Comparison of ENCODE assay signal across 8 mouse cellular contexts in genomic region chr3:144205351-144206153, GRCm38 (mm10). TPM values are rescaled to one million over a fixed set of nuclear protein-coding genes. Genes with fewer than 3 reads are reported as not detected.
DNase-seq lines count a peak whose midpoint lies in the region; ATAC-seq and TF ChIP-seq lines count a peak whose summit lies in the region.

No protein-coding gene starts in this region.

- DNase-seq in CD4-positive, CD25-positive, alpha-beta regulatory T cell, adult 2 months (ENCODE audit: low read depth, low spot score): peak; percentile 87
- DNase-seq in brain, embryonic 18.5 days (ENCODE audit: low read depth, low spot score): peak; percentile 90
- peak; percentile 95 for DNase-seq in forebrain, embryonic 10.5 days (ENCODE audit: extremely low spot score, low spot score)
- peak; percentile 96 to 98 for DNase-seq in kidney, postnatal 25 days
- peak; percentile 66 to 70 (median 70) for DNase-seq in liver, embryonic 14.5 days (ENCODE audit: low read depth in 3 of 3, low spot score in 3 of 3)
- DNase-seq in neural tube, embryonic 10.5 days (ENCODE audit: extremely low spot score, low spot score): peak; percentile 97

- peaks cover 29% of the 10 kb centered on the region for H3K27me3 ChIP-seq in forebrain, embryonic 10.5 days (ENCODE audit: poor library complexity, severe bottlenecking)
- H3K27me3 ChIP-seq in heart, embryonic 15.5 days: no peaks in the 10 kb centered on the region
- H3K27me3 ChIP-seq in liver, embryonic 14.5 days (ENCODE audit: control insufficient read depth, insufficient read depth, low read length): no peaks in the 10 kb centered on the region
- no peaks in the 10 kb centered on the region for H3K27me3 ChIP-seq in stomach, embryonic 15.5 days (replicated peaks)

- TF ChIP-seq CTCF in liver, embryonic 14.5 days (IDR thresholded peaks at IDR 0.05; ENCODE audit: low read depth): no peak

- H3K4me1 ChIP-seq in forebrain, embryonic 10.5 days: peaks cover 41% of the 10 kb centered on the region
- peaks cover 15% of the 10 kb centered on the region for H3K4me1 ChIP-seq in heart, embryonic 15.5 days (replicated peaks)
- H3K4me1 ChIP-seq in liver, embryonic 14.5 days (replicated peaks; ENCODE audit: control insufficient read depth in 2 of 2, insufficient read depth in 2 of 2, low read length in 1 of 2): peaks cover 8 to 13% of the 10 kb centered on the region in 2 experiments
- H3K4me1 ChIP-seq in stomach, embryonic 15.5 days: peaks cover 4% of the 10 kb centered on the region

- no peaks in the 10 kb centered on the region for H3K9me3 ChIP-seq in forebrain, embryonic 10.5 days
- no peaks in the 10 kb centered on the region for H3K9me3 ChIP-seq in heart, embryonic 15.5 days (replicated peaks)
- no peaks in the 10 kb centered on the region for H3K9me3 ChIP-seq in liver, embryonic 14.5 days (ENCODE audit: control insufficient read depth, low read length)
- no peaks in the 10 kb centered on the region for H3K9me3 ChIP-seq in stomach, embryonic 15.5 days

- H3K9ac ChIP-seq in heart, embryonic 15.5 days: peak overlapping the region; percentile 94
- H3K9ac ChIP-seq in liver, embryonic 14.5 days (replicated peaks): peak overlapping the region; percentile 66
- H3K9ac ChIP-seq in stomach, embryonic 15.5 days: peak overlapping the region; percentile 89

- no peak for TF ChIP-seq EP300 in liver, embryonic 14.5 days (IDR thresholded peaks at IDR 0.05; ENCODE audit: low read depth)

- H3K36me3 ChIP-seq in forebrain, embryonic 10.5 days (replicated peaks): peaks cover 10% of the 10 kb centered on the region
- H3K36me3 ChIP-seq in heart, embryonic 15.5 days: no peaks in the 10 kb centered on the region
- H3K36me3 ChIP-seq in liver, embryonic 14.5 days (replicated peaks; ENCODE audit: control insufficient read depth, insufficient read depth, low read depth): no peaks in the 10 kb centered on the region; the same call in 1 of the 2 replicates
- no peaks in the 10 kb centered on the region for H3K36me3 ChIP-seq in stomach, embryonic 15.5 days

- WGBS in forebrain, embryonic 10.5 days: under 1% methylated on average over 69 of the region's 69 CpGs
- WGBS in heart, embryonic 15.5 days: under 1% methylated on average over 65 of the region's 69 CpGs
- WGBS in liver, embryonic 14.5 days (ENCODE audit: insufficient replicate concordance): under 1% methylated on average over 60 of the region's 69 CpGs
- WGBS in stomach, embryonic 15.5 days: under 1% methylated on average over 66 of the region's 69 CpGs

- H3K4me3 ChIP-seq in forebrain, embryonic 10.5 days: peak overlapping the region; percentile 87
- peak overlapping the region; percentile 89 for H3K4me3 ChIP-seq in heart, embryonic 15.5 days
- H3K4me3 ChIP-seq in liver, embryonic 14.5 days (ENCODE audit: insufficient read depth in 1 of 2, low read depth in 2 of 2, low read length in 2 of 2): peak overlapping the region; percentile 66 to 84
- peak overlapping the region; percentile 73 for H3K4me3 ChIP-seq in stomach, embryonic 15.5 days (replicated peaks)

- peak; percentile 92 for ATAC-seq in heart, embryonic 15.5 days (replicated peaks; ENCODE audit: insufficient number of reproducible peaks, insufficient read depth, low FRiP score, low read depth)
- ATAC-seq in liver, embryonic 14.5 days (ENCODE audit: insufficient read depth): peak; percentile 78
- peak; percentile 85 for ATAC-seq in stomach, embryonic 15.5 days (ENCODE audit: insufficient read depth, low FRiP score, low read depth)

- H3K27ac ChIP-seq in forebrain, embryonic 10.5 days: peak overlapping the region; percentile 98
- H3K27ac ChIP-seq in heart, embryonic 15.5 days: peak overlapping the region; percentile 100
- peak overlapping the region; percentile 32; the same call in 1 of the 2 replicates for H3K27ac ChIP-seq in liver, embryonic 14.5 days
- peak overlapping the region; percentile 99 for H3K27ac ChIP-seq in stomach, embryonic 15.5 days

- peak overlapping the region; percentile 82 for H3K4me2 ChIP-seq in heart, embryonic 15.5 days
- H3K4me2 ChIP-seq in liver, embryonic 14.5 days (ENCODE audit: low read depth): peak overlapping the region; percentile 96
- H3K4me2 ChIP-seq in stomach, embryonic 15.5 days: peak overlapping the region; percentile 88

RNA-seq across cellular contexts. Expression of gene Lmo4, which starts 0.5 kb away (rescaled TPM):
- polyA plus RNA-seq in forebrain, embryonic 10.5 days (2016; fragmentation: Nextera tagmentation; extraction: Ambion mirVana): 31.6 and 36.2 TPM in 2 replicates
- polyA plus RNA-seq in heart, embryonic 15.5 days (2015; fragmentation: Nextera tagmentation; extraction: Ambion mirVana): 43.5 and 46.0 TPM in 2 replicates
- 14.4 and 15.4 TPM in 2 replicates for polyA plus RNA-seq in liver, embryonic 14.5 days (2012; rRNA removed)
- 12.5 and 13.1 TPM in 2 replicates for polyA plus RNA-seq in liver, embryonic 14.5 days (2014; fragmentation: Nextera tagmentation; extraction: Ambion mirVana)
- polyA plus RNA-seq in stomach, embryonic 15.5 days (2015; fragmentation: Nextera tagmentation; extraction: Ambion mirVana): 68.3 and 69.3 TPM in 2 replicates

Comparison
In these comparisons a context has a peak if more than half of its experiments do, and no peak if none do; other contexts are left out.
1. Peak in every context shown above with its lines: DNase-seq, ATAC-seq, H3K4me3 ChIP-seq and H3K27ac ChIP-seq.
2. H3K27ac ChIP-seq: peak in every context shown above with its lines; median percentile 100 in heart, embryonic 15.5 days; 99 in stomach, embryonic 15.5 days; 98 in forebrain, embryonic 10.5 days; 32 in liver, embryonic 14.5 days.